Mouse (Mus musculus) thymus, adult 2 months (tissue): Measurements from ENCODE around the gene Bcdin3d.

Experiments
- CTCF ChIP-seq: fragments of 200-500 bp; IDR thresholded peaks from 2 replicates; pipeline ENCODE4 v1.5.1; 2012; ENCODE audit warnings: mild to moderate bottlenecking, control low read depth, low read length, moderate library complexity, borderline replicate concordance; ENCODE audit not compliant: control insufficient read depth, poor library complexity, insufficient read depth; ENCODE audit errors: extremely low read depth
- POLR2A ChIP-seq: fragments of 200-500 bp; IDR thresholded peaks from 2 replicates; pipeline ENCODE4 v1.6.1; 2012; ENCODE audit warnings: mild to moderate bottlenecking, low read length, control low read depth, moderate library complexity; ENCODE audit not compliant: control insufficient read depth, poor library complexity, insufficient read depth; ENCODE audit errors: extremely low read depth

- TF ChIP-seq CTCF (no peak), POLR2A (no peak)
Measured at GRCm38 (mm10) chr15:99455415-99455814, 19.1 kb downstream of the Bcdin3d start.
